Mouse (Mus musculus) cerebellum, adult 11 months (tissue): ENCODE data around the gene Parp11.

Experiments used
- DNase-seq: peaks from one replicate; pipeline ENCODE4 v3.0.0; 2022

The Parp11 gene

DNA sequence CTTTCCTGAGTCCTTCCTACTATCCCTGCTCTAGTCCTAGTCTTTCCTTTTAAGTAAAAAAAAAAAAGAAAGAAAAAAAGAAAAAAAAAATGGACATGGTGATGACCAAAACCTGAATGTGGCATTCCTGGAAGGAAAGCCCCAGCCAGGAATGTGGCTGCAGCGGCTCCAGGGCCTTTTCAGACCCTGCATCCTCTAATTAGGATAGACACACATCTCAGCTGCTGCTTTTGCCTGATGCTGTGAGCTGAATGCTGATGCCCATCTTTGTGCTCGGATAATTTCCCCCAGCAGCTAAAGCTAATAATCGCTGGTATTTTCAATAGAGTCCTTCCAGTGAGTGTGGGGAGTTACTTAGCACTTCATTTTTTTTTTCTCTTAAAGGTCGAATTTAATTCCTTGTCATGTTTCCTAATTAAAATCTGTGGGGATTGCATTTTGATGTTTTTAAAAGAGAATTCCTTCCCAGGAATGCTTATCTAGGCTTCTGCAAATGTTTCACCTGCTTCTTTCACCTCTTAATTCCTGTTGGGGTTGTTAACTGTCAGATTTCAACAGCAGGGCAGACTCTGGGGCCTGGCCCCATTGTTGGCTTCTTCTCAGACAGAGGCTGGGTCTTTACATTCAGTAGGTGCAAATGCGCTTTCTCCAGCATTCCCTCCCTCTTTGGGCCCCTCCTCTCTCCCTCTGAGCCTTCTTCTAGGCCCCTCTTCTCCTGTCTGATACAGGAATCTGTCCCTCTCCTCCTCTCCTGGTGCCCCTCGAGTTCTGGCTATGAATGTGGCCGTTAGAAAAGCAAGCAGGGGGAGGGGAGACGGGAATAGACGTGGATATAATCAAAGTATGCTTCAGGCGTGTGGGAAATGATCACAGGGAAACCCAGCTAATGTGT, 3.1 kb downstream of the Parp11 start:
- no peak for DNase-seq

DNA sequence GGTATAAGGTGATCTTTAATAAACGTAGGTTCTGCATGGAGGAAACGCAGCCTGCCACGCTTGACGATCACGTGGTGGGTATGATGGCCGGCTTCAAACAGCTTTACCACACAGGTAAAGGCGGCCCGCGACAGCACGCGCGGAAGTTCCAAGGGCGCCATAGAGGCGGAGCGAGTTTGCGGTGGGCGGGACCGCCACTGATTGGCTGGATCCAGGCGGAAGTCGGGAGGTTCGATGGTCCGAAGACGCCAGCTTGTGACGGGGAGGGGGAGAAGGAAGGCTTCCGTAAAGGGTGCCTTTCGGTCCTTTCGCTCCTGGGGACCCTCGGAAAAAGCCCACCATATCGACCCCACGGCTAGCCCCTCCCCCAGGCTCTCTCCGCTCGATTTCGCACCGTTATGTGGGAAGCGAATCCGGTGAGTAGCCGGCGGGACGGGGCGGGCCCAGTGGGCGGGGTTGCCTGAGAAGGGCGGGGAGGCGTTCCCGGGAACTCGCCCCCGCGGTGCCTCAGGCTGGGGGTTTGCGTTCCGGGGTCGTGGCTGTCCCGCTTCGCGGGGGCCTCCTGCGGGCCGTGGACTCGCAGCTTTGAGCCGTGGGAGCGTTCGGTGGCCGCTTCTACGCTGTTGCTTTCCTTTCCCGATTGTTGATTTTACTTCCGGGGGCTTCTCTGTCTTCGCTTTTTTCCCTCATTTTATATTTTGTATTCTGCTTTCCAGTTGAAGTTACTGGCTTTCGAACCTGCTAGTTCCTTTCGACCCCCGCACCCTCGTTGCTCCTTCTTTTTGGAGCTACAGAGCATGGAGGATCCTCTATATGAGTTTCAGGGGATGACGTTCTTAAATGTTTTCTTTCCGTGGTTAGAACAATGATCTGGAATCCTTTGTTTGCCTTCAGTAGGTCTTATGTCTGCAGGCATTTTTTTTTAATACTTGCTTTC, 7.0 kb downstream of the Parp11 start:
- DNase-seq: peak; percentile 86

GRCm38 (mm10) chr6:127454344-127454707, 7.7 kb downstream of the Parp11 start:
- no peak for DNase-seq

GRCm38 (mm10) chr6:127454809-127455208, 8.2 kb downstream of the Parp11 start:
- no peak for DNase-seq

DNA sequence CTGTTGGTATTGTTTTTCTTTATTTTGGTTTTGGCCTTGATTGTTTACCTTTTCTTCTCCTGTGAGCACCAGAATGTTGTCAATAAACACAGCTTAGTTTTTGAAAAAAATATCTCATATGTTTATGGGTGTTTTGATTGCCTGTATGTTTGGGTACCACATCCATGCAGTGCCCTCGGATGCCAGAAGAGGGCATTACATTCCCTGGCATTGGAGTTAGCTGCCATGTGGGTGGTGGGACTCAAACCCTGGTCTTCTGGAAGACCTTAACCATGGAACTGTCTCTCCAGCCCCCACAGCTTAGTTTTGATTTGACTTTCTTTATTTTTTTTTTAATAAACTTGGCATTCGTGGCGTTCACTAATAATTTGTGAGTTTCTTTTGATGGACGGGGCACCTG, 8.8 kb downstream of the Parp11 start:
- no peak for DNase-seq

DNA sequence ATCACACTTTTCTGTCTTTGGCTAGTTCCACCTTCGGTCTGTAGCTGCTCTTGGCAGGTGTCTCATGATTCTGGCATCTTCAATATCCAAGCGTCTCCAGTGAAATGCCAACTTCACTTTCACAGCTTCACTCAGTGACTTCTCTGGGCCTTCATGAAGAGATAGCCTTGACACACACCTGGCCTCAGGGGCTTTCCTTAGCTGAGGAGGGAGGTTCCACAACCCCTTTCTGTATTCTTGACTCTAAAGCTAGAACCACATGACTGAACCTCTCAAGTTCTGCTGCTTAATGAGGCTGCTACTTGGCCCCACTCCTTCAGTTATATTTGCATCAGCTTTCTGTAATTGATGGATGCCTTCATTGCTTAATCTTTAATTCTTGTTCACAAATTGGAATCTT, 10.1 kb downstream of the Parp11 start:
- no peak for DNase-seq

GRCm38 (mm10) chr6:127459776-127460175, 13.1 kb downstream of the Parp11 start:
- DNase-seq: no peak

DNA sequence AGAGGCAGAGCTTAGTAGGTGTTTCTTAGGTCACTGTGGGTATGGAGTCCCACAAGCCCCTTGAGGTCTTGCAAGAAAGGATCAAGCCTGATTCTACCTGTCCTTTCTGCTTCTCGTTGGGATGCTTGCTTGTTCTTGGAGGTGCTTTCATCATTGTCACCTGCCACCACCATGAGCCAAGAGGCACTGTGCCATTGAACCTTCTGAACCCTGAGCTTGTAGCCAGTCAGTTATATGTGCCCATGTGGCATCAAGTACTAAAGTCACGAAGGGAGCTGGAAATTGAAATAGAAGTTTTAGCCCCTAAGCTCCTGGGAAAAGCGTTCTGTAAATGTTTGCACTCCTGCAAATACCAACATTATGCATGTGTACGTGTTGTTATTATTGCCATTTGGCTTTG, 14.9 kb downstream of the Parp11 start:
- DNase-seq: no peak

DNA sequence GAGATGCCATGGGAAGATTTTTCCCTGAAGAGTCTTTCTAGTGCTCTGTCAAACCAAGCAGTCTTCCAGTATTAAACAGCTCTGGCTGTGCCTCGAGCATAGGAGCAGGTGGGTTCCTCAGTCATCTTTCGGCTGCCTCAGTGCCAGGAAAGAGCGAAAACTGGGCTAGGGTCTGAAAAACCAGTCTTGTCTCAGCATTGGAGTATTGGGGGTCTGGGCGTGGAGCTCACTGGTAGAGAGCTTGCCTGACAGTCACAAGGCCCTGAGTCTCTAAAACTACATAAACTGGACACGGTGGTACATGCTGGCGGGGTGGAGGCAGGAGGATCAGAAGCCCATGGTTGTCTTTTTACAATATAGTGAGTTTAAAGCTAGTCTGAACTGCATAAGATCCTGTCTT, 15.6 kb downstream of the Parp11 start:
- DNase-seq: no peak

GRCm38 (mm10) chr6:127463273-127464001, 16.8 kb downstream of the Parp11 start:
- no peak for DNase-seq

DNA sequence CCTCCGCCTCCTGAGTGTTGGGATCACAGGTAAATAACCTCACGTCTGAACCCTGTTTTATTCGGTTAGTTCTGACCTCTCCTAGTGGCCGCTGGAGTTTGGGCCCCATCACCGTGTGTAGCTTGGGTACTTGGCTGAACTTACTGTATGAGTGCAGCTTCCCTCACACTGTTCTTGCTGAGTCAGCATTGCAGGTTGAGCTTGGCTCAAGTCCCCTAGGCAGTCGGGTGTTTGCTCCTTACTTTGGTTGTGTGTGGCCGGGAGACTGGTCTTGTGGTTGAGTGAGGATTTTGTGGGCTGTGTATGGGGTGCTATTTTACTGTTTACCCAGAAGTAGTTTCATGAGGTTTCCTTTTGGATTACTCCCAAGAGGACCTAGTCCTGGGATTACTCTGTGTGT, 17.9 kb downstream of the Parp11 start:
- no peak for DNase-seq

- no peak for DNase-seq
These were observed 20.2 kb downstream of the Parp11 start for GRCm38 (mm10) chr6:127466749-127467310.

DNA sequence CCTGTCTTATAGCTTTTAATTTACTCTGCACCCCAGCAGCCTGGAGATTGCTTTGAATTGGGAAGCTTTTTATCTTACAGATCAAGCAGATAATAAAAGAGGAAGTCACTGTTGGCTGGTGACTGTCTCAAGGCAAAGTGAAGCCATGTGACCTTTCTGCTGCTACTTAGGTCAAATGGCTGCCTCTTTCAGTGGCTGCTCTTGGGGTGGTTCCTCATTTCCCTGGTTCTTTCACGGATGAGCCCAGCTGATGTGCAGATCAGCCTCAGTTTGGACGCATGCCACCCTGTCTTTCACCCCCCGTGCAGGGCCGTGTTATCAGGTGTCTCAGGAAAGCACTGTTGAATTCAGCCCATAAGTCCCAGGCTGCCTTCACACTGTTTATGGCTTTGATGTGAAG, 25.4 kb downstream of the Parp11 start:
- DNase-seq: no peak

- no peak for DNase-seq
These were observed 27.3 kb downstream of the Parp11 start for GRCm38 (mm10) chr6:127473961-127474360.

DNA sequence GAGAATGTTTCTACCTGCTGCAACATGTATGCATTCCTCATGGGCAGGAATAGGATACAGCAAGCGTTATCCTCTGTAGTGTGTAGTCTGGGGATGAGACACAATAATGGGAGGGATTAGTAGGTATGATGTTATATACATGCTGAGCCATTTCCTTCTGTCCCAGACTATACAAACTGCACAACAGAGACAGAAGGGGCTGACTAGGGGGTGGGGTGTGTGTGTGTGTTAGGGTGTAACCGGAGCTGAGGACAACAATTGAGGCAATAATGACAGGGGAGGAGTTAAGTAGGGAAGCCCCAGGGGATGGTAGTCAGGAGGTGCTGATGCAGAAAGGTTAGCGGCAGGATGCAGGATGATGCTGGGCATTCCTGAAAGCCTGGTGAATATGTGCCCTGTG, 28.6 kb downstream of the Parp11 start:
- no peak for DNase-seq

DNA sequence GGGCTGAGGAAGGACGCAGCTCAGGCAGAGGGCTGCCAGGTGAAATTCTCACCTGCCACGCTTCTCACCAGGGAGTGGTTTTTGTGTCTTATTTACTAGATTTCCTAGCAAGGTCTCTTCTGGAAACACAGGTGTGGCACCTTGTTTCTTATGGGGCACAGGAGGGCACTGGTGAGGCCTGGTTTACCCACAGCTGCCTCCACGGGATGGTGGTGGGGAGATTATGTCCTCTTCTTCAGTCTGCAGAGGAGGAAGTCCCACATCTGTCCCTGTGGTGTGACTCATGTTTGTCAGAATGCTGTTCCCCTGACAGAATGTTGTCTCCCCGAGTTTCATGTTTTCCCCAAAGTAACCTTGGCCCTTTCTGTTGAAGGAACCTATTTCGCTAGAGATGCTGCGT, 44.4 kb downstream of the Parp11 start:
- no peak for DNase-seq

GRCm38 (mm10) chr6:127492561-127492960, 45.9 kb downstream of the Parp11 start:
- DNase-seq: no peak

- DNase-seq: no peak
These were observed 47.1 kb downstream of the Parp11 start for GRCm38 (mm10) chr6:127493750-127494149.

DNA sequence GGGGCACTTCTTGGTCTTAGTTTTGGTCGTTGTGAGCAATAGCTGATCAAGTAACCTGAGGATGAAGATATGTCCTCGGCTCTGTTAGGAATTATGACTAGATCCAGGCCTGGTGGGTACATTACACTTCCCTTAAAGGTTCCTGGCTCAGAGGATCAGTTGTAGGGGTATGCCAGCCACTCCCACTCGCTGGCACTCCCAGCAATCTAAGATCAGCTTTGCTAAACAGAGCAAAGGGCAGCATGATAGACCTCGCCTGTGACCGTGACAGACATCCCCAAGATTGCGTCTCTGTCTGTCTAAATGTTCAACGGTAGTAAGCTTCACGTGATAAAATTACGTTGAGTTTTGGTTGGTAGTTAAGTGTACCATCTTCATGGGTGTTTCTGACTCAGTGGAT, 47.7 kb downstream of the Parp11 start:
- no peak for DNase-seq

- no peak for DNase-seq
These were observed 48.6 kb downstream of the Parp11 start for GRCm38 (mm10) chr6:127495251-127495650.

DNA sequence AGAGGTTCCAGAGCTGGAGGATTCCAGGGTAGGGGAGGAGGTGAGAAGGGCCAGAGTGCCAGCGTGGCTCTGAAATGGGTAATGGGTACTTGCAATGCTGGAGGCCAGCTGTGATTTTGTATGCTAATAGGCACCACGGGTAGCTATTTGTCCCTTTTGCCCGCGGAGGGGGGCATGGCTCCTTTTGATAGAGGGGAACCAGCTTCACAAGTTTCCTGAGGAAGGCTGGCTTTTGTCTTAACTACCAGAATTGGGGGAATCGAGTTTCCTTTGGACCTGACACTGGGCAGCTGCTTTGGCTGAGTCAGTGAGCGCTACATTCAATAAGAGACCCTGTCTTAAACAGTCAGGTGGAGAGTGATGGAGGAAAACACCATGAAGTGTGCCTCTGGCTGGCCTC, 49.2 kb downstream of the Parp11 start:
- no peak for DNase-seq

GRCm38 (mm10) chr6:127496841-127497656, 50.4 kb downstream of the Parp11 start:
- peak; percentile 15 for DNase-seq
